Mouse (Mus musculus) forebrain, embryonic 13.5 days (tissue): ENCODE measurements around the gene Gm773. TPM values are rescaled to one million over a fixed set of nuclear protein-coding genes. Genes with fewer than 3 reads are reported as not detected.
"Not testable (repeated sequence)": the region's sequence is repeated elsewhere in the genome, so short reads cannot be mapped to it uniquely, and the experiment has no call there.

Experiments
- ATAC-seq: fragments of 200-750 bp; cut with Nextera tagmentation; 2 replicates; pipeline ENCODE4 v1.8.0; 2017
- H3K27ac ChIP-seq: fragments of 300-500 bp; sonication (generic); 2 replicates; pipeline ENCODE4 v1.5.1; 2015; ENCODE audit warnings: inconsistent platforms, mild to moderate bottlenecking, moderate library complexity
- H3K27me3 ChIP-seq: fragments of 300-500 bp; sonication (generic); 2 replicates; pipeline ENCODE4 v1.6.1; 2015; ENCODE audit warnings: mild to moderate bottlenecking, inconsistent platforms
- H3K36me3 ChIP-seq: fragments of 300-500 bp; sonication (generic); 2 replicates; pipeline ENCODE4 v1.6.1; 2015; ENCODE audit warnings: mild to moderate bottlenecking, inconsistent platforms; ENCODE audit not compliant: poor library complexity, severe bottlenecking
- H3K4me1 ChIP-seq: fragments of 300-500 bp; sonication (generic); 2 replicates; pipeline ENCODE4 v1.6.1; 2015; ENCODE audit warnings: inconsistent platforms
- H3K4me2 ChIP-seq: fragments of 300-500 bp; sonication (generic); 2 replicates; pipeline ENCODE4 v1.6.1; 2015; ENCODE audit warnings: inconsistent platforms, mild to moderate bottlenecking, moderate library complexity
- H3K4me3 ChIP-seq: fragments of 300-500 bp; sonication (generic); 2 replicates; pipeline ENCODE4 v1.5.1; 2015; ENCODE audit warnings: mild to moderate bottlenecking, inconsistent platforms
- H3K9ac ChIP-seq: fragments of 300-500 bp; sonication (generic); 2 replicates; pipeline ENCODE4 v1.6.1; 2015; ENCODE audit warnings: mild to moderate bottlenecking, inconsistent platforms
- H3K9me3 ChIP-seq: fragments of 300-500 bp; sonication (generic); replicated peaks from 2 replicates; pipeline ENCODE4 v1.6.1; 2016; ENCODE audit warnings: inconsistent platforms
- WGBS: fragments of 180-500 bp; shearing (Covaris S2); methylation state at CpG from one replicate; pipeline ENCODE4 v1.1.7; 2015; 5-methylcytosine and 5-hydroxymethylcytosine counted together
- polyA plus RNA-seq: library from polyadenylated mRNA; unstranded; fragments of >200 nt; fragmentation: Nextera tagmentation; extraction: Ambion mirVana; gene quantifications from 2 replicates; pipeline ENCODE4 v1.2.1, GENCODE M21; 2015

Gm773 gene
- polyA plus RNA-seq = not detected in 2 replicates

DNA sequence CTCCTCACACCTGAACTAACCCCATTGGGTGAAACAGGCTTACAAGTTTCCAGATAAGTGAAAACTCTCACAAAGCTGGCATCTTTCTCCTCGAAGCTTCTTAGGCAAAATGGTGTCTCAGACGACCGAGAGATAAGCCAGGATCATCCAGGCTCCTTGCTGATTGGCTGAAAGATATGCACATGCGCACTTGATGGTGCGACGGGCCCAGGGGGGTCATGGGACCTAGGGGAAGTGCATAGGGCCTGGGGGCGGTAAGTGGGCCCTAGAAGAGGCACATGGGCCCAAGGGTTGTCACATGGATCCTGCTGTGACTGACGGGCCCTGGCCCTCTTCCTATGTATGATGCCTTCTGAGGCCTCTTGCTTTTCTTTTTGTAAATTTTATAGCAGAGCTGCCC lies at the start of gene Gm773:
Gm773 (minus strand) TSS at position 111 of the 400 bp plus-strand sequence.
- no peaks in the 10 kb centered on the region for H3K27me3 ChIP-seq
- 88% methylated on average over 8 of the region's 8 CpGs for WGBS
- no peak for ATAC-seq
- H3K4me1 ChIP-seq = no peaks in the 10 kb centered on the region
- H3K4me3 ChIP-seq = no peak within 1 kb of the TSS
- H3K9ac ChIP-seq = no peak within 1 kb of the TSS
- no peaks in the 10 kb centered on the region for H3K36me3 ChIP-seq
- no peaks in the 10 kb centered on the region for H3K9me3 ChIP-seq
- no peak within 1 kb of the TSS for H3K4me2 ChIP-seq
- H3K27ac ChIP-seq = no peak within 1 kb of the TSS

DNA sequence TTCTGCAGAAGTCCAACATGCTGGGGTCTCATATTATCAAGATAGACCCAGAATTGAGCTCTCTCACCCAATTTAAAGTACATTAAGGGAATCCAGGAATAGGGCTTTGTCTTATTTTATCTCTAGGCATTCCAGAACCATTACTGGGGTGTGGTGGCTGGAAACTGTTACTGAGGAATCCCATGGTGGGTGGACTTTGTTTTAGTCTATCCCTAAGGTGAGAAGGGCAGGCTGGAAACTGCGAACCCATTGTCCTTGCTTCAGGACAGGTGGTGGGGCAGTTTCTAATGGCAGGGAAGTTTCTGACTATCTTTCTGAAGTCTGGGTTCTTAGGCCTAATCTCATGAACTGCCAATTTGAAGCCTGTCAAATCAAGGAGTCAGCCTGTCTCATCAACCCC lies 26.2 kb downstream of the Gm773 start:
- not testable (repeated sequence) for H3K4me2 ChIP-seq

DNA sequence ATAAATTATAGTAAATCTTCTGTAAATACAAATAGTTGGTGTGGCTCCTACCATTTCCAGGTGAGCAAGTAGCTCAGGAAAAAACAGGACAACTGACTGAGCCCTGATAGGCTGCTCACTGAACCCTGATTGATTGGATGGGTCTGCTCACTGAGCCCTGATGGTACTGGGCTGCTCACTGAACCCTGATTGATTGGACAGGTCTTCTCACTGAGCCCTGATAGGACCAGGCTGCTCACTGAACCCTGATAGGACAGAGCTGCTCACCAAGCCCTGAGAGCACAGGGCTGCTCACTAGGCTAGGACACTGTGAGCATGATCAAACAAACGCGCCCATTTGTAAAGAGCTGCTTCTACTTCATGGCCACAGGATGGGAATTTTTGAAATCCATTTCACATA lies 61.3 kb downstream of the Gm773 start:
- Histone ChIP-seq H3K4me3 (no peak overlapping the region), H3K27ac (no peak overlapping the region), H3K4me2 (no peak overlapping the region), H3K27me3 (no peaks in the 10 kb centered on the region), H3K4me1 (no peaks in the 10 kb centered on the region), H3K36me3 (no peaks in the 10 kb centered on the region), H3K9me3 (no peaks in the 10 kb centered on the region), H3K9ac (no peak overlapping the region)
- no peak for ATAC-seq
- 96% methylated on average over 2 of the region's 2 CpGs for WGBS

More for the DNA sequence above, 26.2 kb downstream of the Gm773 start:
- not testable (repeated sequence) for H3K4me3 ChIP-seq, H3K4me1 ChIP-seq, H3K27ac ChIP-seq, H3K9ac ChIP-seq, ATAC-seq, H3K36me3 ChIP-seq, H3K27me3 ChIP-seq, H3K9me3 ChIP-seq
- WGBS = no CpG with 5 or more reads among the region's 1 CpGs

Other genes with a start within 250 kb of the Gm773 start
- gene 3830403N18Rik, start 76.3 kb downstream of the Gm773 start, polyA plus RNA-seq = 0.35 TPM in 1 of 2 replicates, not detected in the other
- 3.9 and 4.5 TPM in 2 replicates for gene Zfp449, start 133.5 kb upstream of the Gm773 start, polyA plus RNA-seq
- 6.3 and 9.0 TPM in 2 replicates for gene Smim10l2a, start 161.7 kb upstream of the Gm773 start, polyA plus RNA-seq
- gene Gm2174, start 235.1 kb upstream of the Gm773 start, polyA plus RNA-seq = 1.4 and 1.5 TPM in 2 replicates
- 16.4 and 19.4 TPM in 2 replicates for gene Ints6l, start 242.0 kb upstream of the Gm773 start, polyA plus RNA-seq